Mouse (Mus musculus) kidney, adult 2 months (tissue): ENCODE results near the gene Ssbp3. TPM values are rescaled to one million over a fixed set of nuclear protein-coding genes. Genes with fewer than 3 reads are reported as not detected.
A peak's percentile ranks its signal among the peaks of the same experiment; 100 is the strongest.

Source experiments
- DNase-seq: peaks from one replicate; pipeline ENCODE4 v3.0.0; 2021
- H3K27ac ChIP-seq: fragments of 200-500 bp; 2 replicates; pipeline ENCODE4 v1.5.1; 2012; ENCODE audit warnings: low read depth, low read length, control low read depth, inconsistent platforms; ENCODE audit not compliant: insufficient read depth
- H3K27me3 ChIP-seq: fragments of 200-500 bp; replicated peaks from 2 replicates; pipeline ENCODE4 v1.6.1; 2012; ENCODE audit warnings: mild to moderate bottlenecking, moderate library complexity, low read length, inconsistent platforms; ENCODE audit not compliant: control insufficient read depth, insufficient read depth
- H3K36me3 ChIP-seq: fragments of 200-500 bp; 2 replicates; pipeline ENCODE4 v1.6.1; 2012; ENCODE audit warnings: mild to moderate bottlenecking, moderate library complexity, low read length, inconsistent platforms; ENCODE audit not compliant: control insufficient read depth, insufficient read depth
- H3K4me1 ChIP-seq: fragments of 200-500 bp; 2 replicates; pipeline ENCODE4 v1.6.1; 2011; ENCODE audit warnings: low read length; ENCODE audit not compliant: control insufficient read depth, insufficient read depth
- H3K4me3 ChIP-seq: fragments of 200-500 bp; 2 replicates; pipeline ENCODE4 v1.5.1; 2011; ENCODE audit warnings: mild to moderate bottlenecking, low read depth, low read length, control low read depth; ENCODE audit not compliant: insufficient read depth
- CTCF ChIP-seq: fragments of 200-500 bp; conservative IDR thresholded peaks from 2 replicates; pipeline ENCODE4 v1.5.1; 2011; ENCODE audit warnings: low read depth, mild to moderate bottlenecking, control low read depth, low read length, moderate library complexity, mixed read lengths; ENCODE audit not compliant: insufficient read depth, insufficient read length
- POLR2A ChIP-seq: fragments of 200-500 bp; IDR thresholded peaks from one replicate; pipeline ENCODE4 v1.6.1; 2011; ENCODE audit warnings: low read depth, low read length, control low read depth
- WGBS: fragments of 180-500 bp; shearing (Covaris S2); methylation state at CpG from one replicate; pipeline ENCODE4 v1.1.7; 2018; 5-methylcytosine and 5-hydroxymethylcytosine counted together
- polyA plus RNA-seq: library from polyadenylated mRNA; depleted of rRNA; stranded (reverse); fragments of >200 nt; gene quantifications from 2 replicates; pipeline ENCODE4 v1.2.3, GENCODE M21; 2012

The Ssbp3 gene
- polyA plus RNA-seq, 1 experiment: 48.6 TPM

GRCm38 (mm10) chr4:106886307-106887085, 24.0 kb upstream of the Ssbp3 start:
- Histone ChIP-seq H3K27ac (no peak overlapping the region), H3K4me1 (no peaks in the 10 kb centered on the region), H3K36me3 (no peaks in the 10 kb centered on the region), H3K27me3 (no peaks in the 10 kb centered on the region), H3K4me3 (no peak overlapping the region)
- DNase-seq: peak; percentile 30
- WGBS: 64% methylated on average over 10 of the region's 10 CpGs
- no peak for TF ChIP-seq POLR2A
- TF ChIP-seq CTCF: no peak

GRCm38 (mm10) chr4:106896086-106896485, 14.4 kb upstream of the Ssbp3 start:
- TF ChIP-seq CTCF (no peak), POLR2A (no peak)
- WGBS: 88% methylated on average over 8 of the region's 8 CpGs
- H3K36me3 ChIP-seq: no peaks in the 10 kb centered on the region
- H3K4me3 ChIP-seq: no peak overlapping the region
- DNase-seq: no peak
- H3K27me3 ChIP-seq: no peaks in the 10 kb centered on the region
- H3K4me1 ChIP-seq: no peaks in the 10 kb centered on the region
- no peak overlapping the region for H3K27ac ChIP-seq

- DNase-seq: no peak
- no peak overlapping the region for H3K27ac ChIP-seq
- no peaks in the 10 kb centered on the region for H3K27me3 ChIP-seq
- TF ChIP-seq POLR2A: no peak
- no peak for TF ChIP-seq CTCF
- 77% methylated on average over 5 of the region's 5 CpGs for WGBS
- no peak overlapping the region for H3K4me3 ChIP-seq
- no peaks in the 10 kb centered on the region for H3K36me3 ChIP-seq
- no peaks in the 10 kb centered on the region for H3K4me1 ChIP-seq
These were observed 11.6 kb upstream of the Ssbp3 start for GRCm38 (mm10) chr4:106898923-106899322.

GRCm38 (mm10) chr4:106899471-106899870, 11.0 kb upstream of the Ssbp3 start:
- no peak for DNase-seq
- TF ChIP-seq CTCF (no peak), POLR2A (no peak)
- no peak overlapping the region for H3K4me3 ChIP-seq
- H3K36me3 ChIP-seq: no peaks in the 10 kb centered on the region
- H3K27me3 ChIP-seq: no peaks in the 10 kb centered on the region
- no peak overlapping the region for H3K27ac ChIP-seq
- WGBS: 66% methylated on average over 3 of the region's 3 CpGs
- H3K4me1 ChIP-seq: no peaks in the 10 kb centered on the region

- TF ChIP-seq CTCF: no peak
- TF ChIP-seq POLR2A: no peak
These were observed 9.8 kb upstream of the Ssbp3 start for GRCm38 (mm10) chr4:106900718-106901117.

GRCm38 (mm10) chr4:106901610-106902009, 8.9 kb upstream of the Ssbp3 start:
- TF ChIP-seq CTCF (no peak), POLR2A (no peak)
- WGBS: 74% methylated on average over 3 of the region's 3 CpGs
- no peaks in the 10 kb centered on the region for H3K27me3 ChIP-seq

More at GRCm38 (mm10) chr4:106900718-106901117, 9.8 kb upstream of the Ssbp3 start:
- WGBS: 43% methylated on average over 6 of the region's 6 CpGs
- Histone ChIP-seq H3K4me1 (no peaks in the 10 kb centered on the region), H3K4me3 (no peak overlapping the region), H3K36me3 (no peaks in the 10 kb centered on the region), H3K27me3 (no peaks in the 10 kb centered on the region), H3K27ac (no peak overlapping the region)
- no peak for DNase-seq

GRCm38 (mm10) chr4:106902157-106902556, 8.3 kb upstream of the Ssbp3 start:
- Histone ChIP-seq H3K27me3 (no peaks in the 10 kb centered on the region), H3K4me3 (no peak overlapping the region), H3K4me1 (no peaks in the 10 kb centered on the region), H3K27ac (no peak overlapping the region), H3K36me3 (no peaks in the 10 kb centered on the region)
- TF ChIP-seq POLR2A: no peak
- no peak for TF ChIP-seq CTCF
- DNase-seq: no peak
- 92% methylated on average over 8 of the region's 8 CpGs for WGBS

More at GRCm38 (mm10) chr4:106901610-106902009, 8.9 kb upstream of the Ssbp3 start:
- Histone ChIP-seq H3K4me3 (no peak overlapping the region), H3K27ac (no peak overlapping the region), H3K36me3 (no peaks in the 10 kb centered on the region), H3K4me1 (no peaks in the 10 kb centered on the region)
- DNase-seq: no peak

GRCm38 (mm10) chr4:106905898-106906297, 4.6 kb upstream of the Ssbp3 start:
- peaks cover 12% of the 10 kb centered on the region for H3K4me1 ChIP-seq
- TF ChIP-seq CTCF: no peak
- no peak for TF ChIP-seq POLR2A
- 96% methylated on average over 3 of the region's 3 CpGs for WGBS
- no peak overlapping the region for H3K27ac ChIP-seq
- no peak for DNase-seq
- no peaks in the 10 kb centered on the region for H3K36me3 ChIP-seq
- H3K4me3 ChIP-seq: no peak overlapping the region
- H3K27me3 ChIP-seq: no peaks in the 10 kb centered on the region
